Mouse (Mus musculus) cerebellum, adult 2 months (tissue): ENCODE results near the gene Bbs7.
A peak's percentile ranks its signal among the peaks of the same experiment; 100 is the strongest.

Experiments used
- CTCF ChIP-seq: fragments of 200-500 bp; IDR thresholded peaks from 2 replicates; pipeline ENCODE4 v1.5.1; 2011; ENCODE audit warnings: low read depth, mild to moderate bottlenecking, control low read depth, low read length, moderate library complexity, borderline replicate concordance; ENCODE audit not compliant: insufficient read depth
- POLR2A ChIP-seq: fragments of 200-500 bp; IDR thresholded peaks from 2 replicates; pipeline ENCODE4 v1.6.1; 2011; ENCODE audit warnings: low read length, control low read depth, borderline replicate concordance; ENCODE audit not compliant: insufficient read depth

- no peak for TF ChIP-seq POLR2A
- TF ChIP-seq CTCF: peak; percentile 60
Observed at GRCm38 (mm10) chr3:36635449-36635848, 22.2 kb upstream of the Bbs7 start.
